9 mouse cellular contexts compared by ENCODE assay signal in the genomic region with DNA sequence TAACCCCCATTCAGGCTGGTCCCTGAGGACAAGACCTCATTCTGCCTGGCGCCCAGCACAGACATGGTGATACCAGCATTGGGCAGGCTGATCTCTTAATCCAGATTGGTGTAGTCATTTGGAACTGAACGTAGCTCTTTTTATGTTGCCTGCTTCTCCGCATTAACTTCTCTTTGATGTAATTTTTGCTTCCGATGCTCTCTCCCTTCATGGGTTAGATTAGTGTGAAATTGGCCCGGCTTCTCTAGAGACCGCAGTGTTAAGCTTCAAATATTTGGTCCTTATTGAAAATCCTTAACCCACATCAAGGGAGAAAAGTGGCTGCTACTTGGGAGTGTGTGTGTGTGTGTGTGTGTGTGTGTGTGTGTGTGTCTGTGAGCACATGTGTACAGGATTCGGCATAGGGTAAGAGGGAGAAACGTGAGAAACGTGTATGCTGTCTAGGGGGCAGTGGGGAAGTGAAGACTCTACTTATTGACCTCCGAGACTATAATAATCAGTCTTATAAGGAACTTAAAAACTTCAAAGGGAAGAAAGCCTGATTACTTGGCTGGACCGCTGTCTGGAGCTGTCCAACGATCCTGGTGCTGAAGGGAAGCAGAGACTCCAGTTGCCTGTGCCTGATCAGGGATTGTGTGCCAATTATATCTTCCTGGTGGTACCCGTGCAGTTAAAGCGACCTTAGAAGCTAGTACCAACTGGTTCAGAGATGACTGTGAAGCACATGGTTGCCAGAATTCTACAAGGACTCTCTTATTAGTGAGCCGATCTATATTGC. TPM values are rescaled to one million over a fixed set of nuclear protein-coding genes. Genes with fewer than 3 reads are reported as not detected.
A peak's percentile ranks its signal among the peaks of the same experiment; 100 is the strongest.
DNase-seq lines count a peak whose midpoint lies in the region; ATAC-seq and TF ChIP-seq lines count a peak whose summit lies in the region.
"Had no signal": no experiment of that assay in that cellular context is flagged by ENCODE, and none has a peak within 500 bp of the region (broad histone marks: within the 10 kb centered on the region; RNA-seq: fewer than 3 reads in every experiment).

No protein-coding gene starts in this region.

- H3K9me3 ChIP-seq in limb, embryonic 14.5 days (ENCODE audit: control insufficient read depth, low read length) = no peaks in the 10 kb centered on the region
- H3K9me3 ChIP-seq: embryonic facial prominence, embryonic 12.5 days; lung, embryonic 15.5 days had no signal

- H3K9ac ChIP-seq in limb, embryonic 14.5 days (ENCODE audit: low read depth, low read length, severe bottlenecking) = no peak overlapping the region
- H3K9ac ChIP-seq: embryonic facial prominence, embryonic 12.5 days; lung, embryonic 15.5 days had no signal

- no peak overlapping the region for H3K27ac ChIP-seq in limb, embryonic 14.5 days (replicated peaks; ENCODE audit: low read depth, low read length)
- H3K27ac ChIP-seq in layer of hippocampus, adult 2 months = no peak overlapping the region
- H3K27ac ChIP-seq: embryonic facial prominence, embryonic 12.5 days; lung, embryonic 15.5 days had no signal

- no peak for ATAC-seq in Patski
- no peak for ATAC-seq in limb, embryonic 14.5 days (ENCODE audit: low FRiP score, low read depth)

- in situ Hi-C loops in Patski (cut with MboI; ENCODE audit: low pct_unique_long_range_greater_than_20kb) = loop anchor here (25.0 kb wide), 1 partner anchor 824 kb away; no protein-coding TSS in a partner anchor

- H3K36me3 ChIP-seq in limb, embryonic 14.5 days (ENCODE audit: control insufficient read depth, insufficient read depth, low read length) = no peaks in the 10 kb centered on the region
- H3K36me3 ChIP-seq: embryonic facial prominence, embryonic 12.5 days; lung, embryonic 15.5 days had no signal

- WGBS in limb, embryonic 14.5 days = 36% methylated on average over 15 of the region's 15 CpGs

- peaks cover 5% of the 10 kb centered on the region; the same call in 1 of the 2 replicates for H3K4me1 ChIP-seq in limb, embryonic 14.5 days (ENCODE audit: control insufficient read depth, insufficient read depth, low read length)
- H3K4me1 ChIP-seq: embryonic facial prominence, embryonic 12.5 days; lung, embryonic 15.5 days had no signal

- no peak for TF ChIP-seq CTCF in Patski (IDR thresholded peaks at IDR 0.05)
- TF ChIP-seq CTCF in layer of hippocampus, adult 2 months (conservative IDR thresholded peaks at IDR 0.05) = no peak

- peak; percentile 56 to 66 for DNase-seq in layer of hippocampus, postnatal 10 days (ENCODE audit: low spot score in 2 of 2)
- DNase-seq in layer of hippocampus, adult 9-10 months (ENCODE audit: low spot score) = no peak
- DNase-seq in Patski (ENCODE audit: low read depth, low spot score) = peak; percentile 15
- DNase-seq in embryo, embryonic 11.5 days (ENCODE audit: low read depth, low spot score) = peak; percentile 69
- peak; percentile 82 for DNase-seq in limb, embryonic 14.5 days (ENCODE audit: low spot score)
- DNase-seq in ovary, postnatal 36 days (ENCODE audit: low spot score) = peak; percentile 54
- no peak for DNase-seq in layer of hippocampus, adult 2 months (ENCODE audit: low spot score in 2 of 2)

- CTCF ChIA-PET in Patski (lab: Charles Lee) = no interaction called here

- no peak overlapping the region for H3K4me3 ChIP-seq in limb, embryonic 14.5 days (replicated peaks; ENCODE audit: low read length)
- H3K4me3 ChIP-seq in layer of hippocampus, adult 2 months = no peak overlapping the region
- H3K4me3 ChIP-seq: embryonic facial prominence, embryonic 12.5 days; lung, embryonic 15.5 days had no signal

- no peak overlapping the region for H3K4me2 ChIP-seq in limb, embryonic 14.5 days (replicated peaks; ENCODE audit: low read depth, low read length, severe bottlenecking)
- H3K4me2 ChIP-seq: embryonic facial prominence, embryonic 12.5 days; lung, embryonic 15.5 days had no signal

- POLR2A ChIA-PET in Patski (lab: Charles Lee) = no interaction called here

- no peak for TF ChIP-seq POLR2A in limb, embryonic 14.5 days (IDR thresholded peaks at IDR 0.05; ENCODE audit: borderline replicate concordance, extremely low read depth, insufficient read depth, insufficient read length)

- H3K27me3 ChIP-seq in Patski = peaks cover 57% of the 10 kb centered on the region
- H3K27me3 ChIP-seq in limb, embryonic 14.5 days (ENCODE audit: control insufficient read depth, insufficient read depth, low read length) = peaks cover 48% of the 10 kb centered on the region

RNA-seq across cellular contexts. Expression of a gene that starts 28.8 kb away (rescaled TPM):
- total RNA-seq in layer of hippocampus, postnatal 10 days (2021) = 10 to 100 TPM; 37.0 to 37.2 TPM
- 15.6 TPM for polyA plus RNA-seq in Patski (2021)
- 16.5 and 18.3 TPM in 2 replicates for polyA plus RNA-seq in limb, embryonic 14.5 days (2012; rRNA removed)
- 15.3 and 17.5 TPM in 2 replicates for polyA plus RNA-seq in limb, embryonic 14.5 days (2014; fragmentation: Nextera tagmentation; extraction: Ambion mirVana)
- total RNA-seq in layer of hippocampus, adult 2 months (2021) = 10 to 100 TPM; 30.7 to 31.3 TPM

Comparison
In these comparisons a context has a peak if more than half of its experiments do, and no peak if none do; other contexts are left out.
1. DNase-seq: peak in layer of hippocampus, postnatal 10 days (2 of 2), Patski (single experiment), embryo, embryonic 11.5 days (single experiment), limb, embryonic 14.5 days (single experiment) and ovary, postnatal 36 days (single experiment); none in layer of hippocampus, adult 9-10 months (single experiment) and layer of hippocampus, adult 2 months (0 of 2).